Mouse (Mus musculus) adrenal gland, adult (tissue): ENCODE measurements around the gene Tnfaip2.
A peak's percentile ranks its signal among the peaks of the same experiment; 100 is the strongest.

Source experiments
- DNase-seq, 2 experiments: peaks; one replicate each; pipeline ENCODE4 v3.0.0; 2022 to 2023; ENCODE audit warnings: low spot score in 1 of 2; ENCODE audit not compliant: inconsistent age in 2 of 2

The Tnfaip2 gene

DNA sequence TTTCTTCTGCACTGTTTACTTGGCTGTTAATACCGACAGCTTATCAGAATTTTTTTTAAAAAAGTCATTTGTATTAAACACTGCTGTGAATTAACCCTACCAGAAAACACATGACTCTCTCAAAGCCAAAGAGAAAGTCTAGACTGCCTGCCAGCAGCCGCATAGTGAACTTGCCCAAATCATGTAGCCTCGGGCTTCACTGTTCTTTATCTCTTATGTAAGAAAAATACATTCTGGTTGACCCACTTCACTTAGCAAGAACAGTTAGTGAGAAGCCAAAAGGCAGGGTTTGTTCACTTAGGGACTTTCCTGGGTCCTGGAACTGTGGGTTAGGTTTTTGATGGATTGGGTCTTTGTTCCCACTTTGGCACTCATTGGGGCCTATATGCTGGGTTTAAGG, 29.5 kb downstream of the Tnfaip2 start:
- DNase-seq, result no peak

GRCm38 (mm10) chr12:111472886-111473285, 30.6 kb downstream of the Tnfaip2 start:
- no peak for DNase-seq

DNA sequence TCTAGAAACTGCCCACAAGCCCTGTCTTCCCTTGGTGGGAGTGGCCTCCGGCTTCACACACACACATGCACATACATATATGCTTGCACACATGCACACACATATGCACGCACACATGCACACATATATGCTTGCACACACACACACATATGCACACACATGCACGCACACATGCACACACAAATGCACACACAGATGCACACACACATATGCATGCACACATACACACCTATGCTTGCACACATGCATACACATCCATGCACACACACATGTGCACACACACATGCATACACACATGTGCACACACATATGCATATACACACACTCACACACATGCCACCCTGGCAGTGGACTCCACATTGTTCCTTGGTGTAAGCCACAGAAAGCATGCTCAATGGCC, 32.1 kb downstream of the Tnfaip2 start:
- no peak for DNase-seq

DNA sequence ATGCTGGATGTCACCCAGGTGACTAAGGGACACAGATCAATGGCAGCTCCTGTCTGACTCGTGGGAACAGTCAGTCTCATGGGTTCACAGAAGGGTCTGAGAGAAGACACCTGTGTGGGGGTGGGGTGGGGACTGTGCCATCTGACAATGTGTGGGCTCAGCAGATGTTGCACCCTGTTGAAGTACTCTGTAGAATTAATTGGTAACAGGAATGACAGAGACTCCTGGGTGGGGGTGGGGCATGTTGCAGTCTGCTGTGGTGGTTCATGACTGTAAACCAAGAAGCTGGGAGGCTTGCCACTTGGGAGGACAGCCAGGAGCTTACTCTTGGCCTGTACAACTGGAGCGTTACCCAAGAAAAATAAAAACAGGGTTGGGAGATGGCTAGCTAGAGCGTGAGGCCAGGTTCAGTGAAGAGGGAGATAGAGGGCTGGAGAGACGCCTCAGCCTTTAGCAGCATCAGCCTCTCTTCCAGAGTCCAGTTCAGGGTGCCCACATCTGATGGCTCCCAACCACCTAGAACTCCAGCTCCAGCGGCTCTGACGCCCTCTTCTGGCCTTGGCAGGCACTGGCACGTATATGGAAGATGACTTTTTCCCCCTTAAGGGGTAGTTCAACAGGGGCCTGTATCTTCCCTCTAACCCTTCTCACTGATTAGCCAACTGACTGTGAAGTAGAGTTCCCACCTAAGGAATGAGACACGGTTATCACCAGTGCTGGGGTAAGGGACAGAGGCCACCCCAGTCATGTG, 32.8 kb downstream of the Tnfaip2 start:
- peak in 1 of 2 experiments; percentile 73 for DNase-seq

DNA sequence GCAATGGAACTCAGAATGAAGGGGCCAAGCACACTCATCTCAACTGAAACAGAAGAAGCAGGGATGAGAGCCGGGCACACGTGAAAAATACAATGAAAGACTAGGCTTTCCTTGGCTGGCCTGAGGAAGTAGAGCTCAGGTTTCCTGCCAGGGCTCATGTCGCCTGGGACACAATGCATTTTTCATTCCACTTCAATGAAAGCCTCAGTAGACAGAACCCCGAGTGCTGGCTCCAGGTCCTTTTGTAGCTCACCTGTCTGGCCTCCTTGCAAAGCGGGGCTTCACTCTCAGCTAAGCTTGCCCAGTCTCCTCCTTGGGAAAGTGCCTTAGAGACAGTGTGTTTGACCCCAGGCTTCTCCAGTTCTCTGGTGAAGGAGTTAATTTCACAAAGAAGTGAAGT, 36.7 kb downstream of the Tnfaip2 start:
- DNase-seq, result no peak

- peak in 1 of 2 experiments; percentile 76 for DNase-seq
These were observed 37.6 kb downstream of the Tnfaip2 start for GRCm38 (mm10) chr12:111479917-111480316.

- no peak for DNase-seq
These were observed 42.9 kb downstream of the Tnfaip2 start for GRCm38 (mm10) chr12:111485046-111485651.

- DNase-seq, result peak in 1 of 2 experiments; percentile 54
These were observed 43.5 kb downstream of the Tnfaip2 start, which contains the start of gene Gm266 for GRCm38 (mm10) chr12:111485652-111486306. Gene Gm266 (minus strand): TSS chr12:111485823.

- no peak for DNase-seq
These were observed 44.2 kb downstream of the Tnfaip2 start for GRCm38 (mm10) chr12:111486455-111486854.

DNA sequence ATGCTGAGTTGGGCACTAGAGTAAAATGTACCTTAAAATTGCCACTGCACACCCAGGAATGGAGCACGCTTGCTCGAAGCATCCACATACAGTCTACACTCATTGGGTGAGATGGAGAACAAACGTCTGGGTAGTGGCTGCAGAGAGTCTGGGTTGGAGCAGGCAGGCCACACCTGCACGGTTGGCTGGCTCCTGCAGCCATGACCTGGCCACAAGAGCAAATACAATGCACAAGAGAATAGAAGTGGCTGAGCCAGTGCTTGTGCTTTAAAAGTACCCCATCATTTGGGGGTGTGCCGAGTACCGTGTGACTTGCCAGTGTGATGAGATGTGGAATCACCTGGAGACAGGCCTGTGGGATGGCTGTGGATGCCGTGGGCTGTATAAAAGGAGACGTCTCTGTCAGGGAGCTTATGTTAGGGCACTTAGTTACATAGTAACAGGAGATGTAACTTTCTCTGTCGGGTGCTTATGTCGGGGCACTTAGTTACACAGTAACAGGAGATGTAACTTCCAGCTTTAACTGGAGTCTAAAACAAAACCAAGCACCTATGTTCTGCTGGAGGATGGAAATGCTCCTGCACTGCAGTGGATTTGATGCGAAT, 47.1 kb downstream of the Tnfaip2 start:
- DNase-seq, result no peak

GRCm38 (mm10) chr12:111494931-111495330, 52.7 kb downstream of the Tnfaip2 start:
- peak in 1 of 2 experiments; percentile 62 for DNase-seq

- DNase-seq, result no peak
These were observed 54.8 kb downstream of the Tnfaip2 start for GRCm38 (mm10) chr12:111497076-111497475.

DNA sequence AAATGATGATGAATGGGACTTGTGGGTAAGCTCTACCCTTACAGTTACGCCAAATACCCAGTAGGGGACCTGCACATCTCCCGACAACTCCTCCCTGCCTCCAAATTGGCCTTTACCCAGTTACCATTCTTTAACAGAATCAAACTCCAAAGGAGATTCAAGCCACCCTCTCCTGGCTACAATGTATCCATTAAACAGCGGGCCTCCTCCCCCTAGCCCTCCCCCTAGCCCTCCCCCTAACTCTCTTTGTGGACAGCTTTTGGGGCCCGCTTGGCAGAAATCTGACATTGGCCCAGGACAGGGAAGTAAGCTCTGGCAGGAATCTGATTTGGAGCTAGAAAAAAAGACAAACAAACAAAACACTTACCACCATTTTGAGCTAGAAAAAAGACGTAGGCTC, 57.3 kb downstream of the Tnfaip2 start:
- no peak for DNase-seq

- no peak for DNase-seq
These were observed 58.5 kb downstream of the Tnfaip2 start for GRCm38 (mm10) chr12:111500725-111501124.

DNA sequence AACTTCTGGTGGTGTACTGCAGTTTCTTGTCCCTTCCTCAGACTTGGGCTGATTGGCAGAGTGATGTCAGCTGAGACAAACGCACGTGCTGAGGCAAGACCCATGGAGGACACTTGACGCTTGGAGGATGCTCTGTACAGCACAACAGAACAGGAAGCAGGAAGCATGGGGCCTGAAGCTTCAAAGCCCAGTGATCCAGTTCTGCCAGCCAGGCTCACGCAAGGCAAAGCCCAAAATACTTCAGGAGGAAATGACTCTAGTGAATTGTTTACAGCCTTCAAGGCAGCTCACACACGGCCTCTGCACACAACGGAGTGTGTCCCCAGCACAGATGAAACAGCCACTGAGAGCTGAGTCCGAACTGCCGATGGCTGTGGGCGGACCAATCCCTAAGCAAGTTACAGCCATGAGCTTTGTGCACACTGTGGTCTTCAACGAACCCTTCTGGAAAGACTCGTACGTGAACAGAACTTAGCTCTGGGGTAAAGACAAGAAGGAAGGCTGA, 60.8 kb downstream of the Tnfaip2 start:
- no peak for DNase-seq

DNA sequence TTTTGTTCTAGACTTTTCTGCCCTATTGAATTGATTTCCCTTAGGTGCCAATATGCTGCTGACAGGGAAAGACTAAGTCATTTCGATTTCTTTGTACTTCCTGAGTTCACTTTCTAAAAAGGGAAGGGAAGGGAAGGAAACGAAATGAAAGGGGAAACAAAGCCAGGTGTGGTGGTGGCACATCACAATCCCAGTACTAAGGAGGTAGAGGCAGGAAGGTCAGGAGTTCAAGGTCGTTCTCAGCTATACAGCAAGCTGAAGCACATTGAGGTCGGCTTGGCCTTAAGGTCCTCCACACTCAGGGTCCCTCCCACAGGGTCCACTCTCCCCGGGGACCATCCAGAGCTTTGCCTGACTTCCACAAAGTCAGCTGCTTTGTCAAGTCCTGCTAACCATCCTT, 61.3 kb downstream of the Tnfaip2 start:
- DNase-seq, result no peak
